Mouse (Mus musculus): ENCODE measurements at regions not wholly inside any gene's neighbourhood (a gene's known extent, or its start where the extent isn't known, plus 50 kb on each side); places are given as distances from the start of the nearest gene placed in this dataset.

DNA sequence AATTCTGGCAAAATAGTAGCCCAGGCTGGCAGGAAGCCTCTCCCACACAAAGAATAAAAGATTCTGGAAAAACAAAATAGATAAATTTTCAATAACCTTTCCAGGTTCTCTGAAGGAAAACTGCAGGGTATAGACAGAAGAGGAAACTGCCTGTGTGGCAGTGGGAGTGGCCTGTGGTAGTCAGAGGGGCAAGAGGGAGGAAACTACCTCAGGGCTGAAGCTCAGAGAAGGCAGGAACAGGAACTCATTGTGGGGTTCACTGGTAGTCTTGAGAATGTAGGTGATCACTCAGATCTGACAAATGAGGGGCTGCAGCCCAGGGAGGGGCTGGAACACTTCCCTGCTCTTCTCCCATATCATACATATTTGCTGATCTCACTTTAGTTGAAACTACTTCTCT is 118.0 kb upstream of the Ufm1 start:
- DNase-seq (no peak), ATAC-seq (ENCODE audit: low FRiP score, low TSS enrichment) (no peak)
- Histone ChIP-seq H3K9ac (replicated peaks; ENCODE audit: low read length) (no peak overlapping the region), H3K4me2 (ENCODE audit: low read length) (no peak overlapping the region), H3K4me3 (replicated peaks; ENCODE audit: low read depth, low read length) (no peak overlapping the region), H3K27me3 (ENCODE audit: control insufficient read depth, insufficient read depth, low read length) (no peaks in the 10 kb centered on the region), H3K27ac (replicated peaks; ENCODE audit: low read depth, low read length) (no peak overlapping the region), H3K36me3 (ENCODE audit: control insufficient read depth, insufficient read depth, low read length) (no peaks in the 10 kb centered on the region), H3K9me3 (ENCODE audit: control insufficient read depth, low read length) (no peaks in the 10 kb centered on the region), H3K4me1 (ENCODE audit: control insufficient read depth, insufficient read depth, low read length) (no peaks in the 10 kb centered on the region)

DNA sequence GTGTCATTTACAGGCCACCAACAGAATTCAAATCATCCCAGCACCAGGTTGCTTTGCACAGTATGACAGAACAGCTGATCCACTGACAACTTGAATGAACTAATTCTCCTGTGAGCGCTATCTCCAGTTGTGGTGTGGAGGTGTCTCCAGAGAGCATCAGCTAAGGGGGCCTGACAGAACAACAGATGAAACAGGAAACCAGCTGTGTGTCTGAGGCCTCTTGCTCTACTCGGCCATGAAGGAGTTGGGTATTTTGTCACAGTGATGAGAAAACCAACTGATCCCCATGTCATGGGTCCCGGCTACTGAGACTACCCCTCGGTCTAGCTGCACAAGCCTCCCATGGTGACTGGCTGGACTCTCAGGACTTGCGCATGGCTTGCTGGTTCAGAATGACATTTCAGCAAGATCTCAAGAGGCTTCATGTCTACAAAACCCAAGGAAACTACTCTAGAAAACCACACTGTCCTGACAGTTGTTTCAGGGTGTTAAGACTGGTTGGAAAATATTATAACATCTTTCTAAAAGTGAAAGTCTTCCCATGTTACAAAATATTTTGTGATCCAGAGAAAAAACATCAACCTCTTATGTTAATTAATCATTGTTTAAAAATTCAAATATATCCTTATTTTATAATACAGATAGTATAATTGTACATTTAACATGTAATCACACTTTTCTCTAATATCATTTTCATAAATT is 113.9 kb upstream of the Ufm1 start:
- Histone ChIP-seq H3K27ac (replicated peaks; ENCODE audit: low read depth, low read length) (no peak overlapping the region), H3K27me3 (ENCODE audit: control insufficient read depth, insufficient read depth, low read length) (no peaks in the 10 kb centered on the region), H3K4me3 (replicated peaks; ENCODE audit: low read depth, low read length) (no peak overlapping the region), H3K9me3 (ENCODE audit: control insufficient read depth, low read length) (no peaks in the 10 kb centered on the region), H3K9ac (replicated peaks; ENCODE audit: low read length) (no peak overlapping the region), H3K36me3 (ENCODE audit: control insufficient read depth, insufficient read depth, low read length) (no peaks in the 10 kb centered on the region), H3K4me1 (ENCODE audit: control insufficient read depth, insufficient read depth, low read length) (0 out of 2 replicates have a peak, but pooled peaks cover 4% of the 10 kb centered on the region), H3K4me2 (ENCODE audit: low read length) (no peak overlapping the region)
- 78% methylated on average over 5 of the region's 5 CpGs for WGBS
- no peak for ATAC-seq (ENCODE audit: low FRiP score, low TSS enrichment)
- no peak for DNase-seq

DNA sequence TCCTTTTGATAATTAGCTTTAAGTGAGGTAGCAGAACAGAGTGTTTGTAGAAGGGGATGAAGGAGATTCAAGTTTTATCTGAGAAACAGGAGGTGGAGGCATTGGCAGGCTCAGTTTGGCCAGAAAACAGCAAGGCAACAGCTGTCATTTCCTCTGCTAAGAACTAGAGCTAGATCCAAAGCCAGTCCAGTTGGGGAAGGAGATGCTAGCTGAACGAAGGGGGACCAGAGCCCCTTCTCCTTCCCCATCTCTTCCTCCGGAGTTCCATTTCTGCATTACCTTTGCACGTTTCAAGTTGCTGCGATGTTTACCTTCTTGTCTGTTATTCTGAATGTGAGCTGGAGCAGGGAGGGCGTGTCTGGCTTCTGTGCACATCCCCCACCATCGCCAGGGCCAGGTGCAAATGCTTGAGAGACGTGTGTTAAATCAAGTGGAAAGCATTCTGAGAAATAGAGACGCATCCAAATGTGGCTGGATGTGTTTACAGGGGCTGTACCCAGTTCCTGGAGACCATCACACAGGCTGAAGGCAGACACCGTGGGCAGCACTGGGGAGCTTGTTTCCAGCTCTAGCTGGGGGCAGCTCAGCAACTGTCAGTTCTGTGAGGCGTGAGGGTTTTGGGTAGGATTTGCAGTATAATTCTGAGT is 111.4 kb upstream of the Ufm1 start:
- ATAC-seq (ENCODE audit: low FRiP score, low TSS enrichment) (no peak), DNase-seq (peak; percentile 9)
- 42% methylated on average over 10 of the region's 10 CpGs for WGBS
- Histone ChIP-seq H3K9ac (replicated peaks; ENCODE audit: low read length) (no peak overlapping the region), H3K27ac (replicated peaks; ENCODE audit: low read depth, low read length) (no peak overlapping the region), H3K27me3 (ENCODE audit: control insufficient read depth, insufficient read depth, low read length) (no peaks in the 10 kb centered on the region), H3K4me2 (ENCODE audit: low read length) (no peak overlapping the region), H3K9me3 (ENCODE audit: control insufficient read depth, low read length) (no peaks in the 10 kb centered on the region), H3K4me1 (ENCODE audit: control insufficient read depth, insufficient read depth, low read length) (0 out of 2 replicates have a peak, but pooled peaks cover 4% of the 10 kb centered on the region), H3K4me3 (replicated peaks; ENCODE audit: low read depth, low read length) (no peak overlapping the region), H3K36me3 (ENCODE audit: control insufficient read depth, insufficient read depth, low read length) (no peaks in the 10 kb centered on the region)

DNA sequence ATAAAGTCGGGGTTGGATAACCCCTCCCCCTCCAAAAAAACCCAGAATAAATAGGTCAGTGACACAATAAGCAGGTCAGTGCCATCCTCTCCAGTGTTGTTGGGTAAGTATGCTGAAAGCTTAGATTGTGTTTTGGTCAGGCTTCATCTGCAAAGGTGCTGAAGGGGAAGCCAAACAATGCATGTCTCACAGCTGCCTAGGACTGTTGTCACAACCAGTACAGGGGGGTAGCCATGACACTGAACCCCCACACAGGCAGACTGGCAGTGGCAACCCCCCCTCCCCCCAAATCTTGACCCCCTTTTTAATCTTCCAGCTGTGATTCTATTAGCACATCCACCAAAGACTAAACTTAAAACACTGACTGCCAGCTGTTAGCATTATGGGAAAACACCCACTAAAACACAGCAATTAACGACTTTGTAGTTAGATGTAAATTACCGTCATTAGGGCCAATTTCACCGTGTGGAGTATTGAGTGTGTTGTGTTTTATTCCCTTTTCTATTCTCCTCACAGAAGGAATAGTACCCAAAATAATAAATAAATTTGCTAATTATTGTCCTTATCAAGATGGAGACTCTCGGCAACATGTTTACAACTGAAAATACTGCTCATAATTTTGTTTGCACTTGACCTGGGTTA is 105.5 kb upstream of the Ufm1 start:
- Histone ChIP-seq H3K27me3 (ENCODE audit: control insufficient read depth, insufficient read depth, low read length) (no peaks in the 10 kb centered on the region), H3K4me2 (ENCODE audit: low read length) (no peak overlapping the region), H3K27ac (replicated peaks; ENCODE audit: low read depth, low read length) (no peak overlapping the region), H3K9me3 (ENCODE audit: control insufficient read depth, low read length) (no peaks in the 10 kb centered on the region), H3K4me1 (ENCODE audit: control insufficient read depth, insufficient read depth, low read length) (no peaks in the 10 kb centered on the region), H3K9ac (replicated peaks; ENCODE audit: low read length) (no peak overlapping the region), H3K36me3 (ENCODE audit: control insufficient read depth, insufficient read depth, low read length) (no peaks in the 10 kb centered on the region), H3K4me3 (replicated peaks; ENCODE audit: low read depth, low read length) (no peak overlapping the region)
- 77% methylated on average over 5 of the region's 5 CpGs for WGBS
- ATAC-seq (ENCODE audit: low FRiP score, low TSS enrichment) (no peak), DNase-seq (no peak)

DNA sequence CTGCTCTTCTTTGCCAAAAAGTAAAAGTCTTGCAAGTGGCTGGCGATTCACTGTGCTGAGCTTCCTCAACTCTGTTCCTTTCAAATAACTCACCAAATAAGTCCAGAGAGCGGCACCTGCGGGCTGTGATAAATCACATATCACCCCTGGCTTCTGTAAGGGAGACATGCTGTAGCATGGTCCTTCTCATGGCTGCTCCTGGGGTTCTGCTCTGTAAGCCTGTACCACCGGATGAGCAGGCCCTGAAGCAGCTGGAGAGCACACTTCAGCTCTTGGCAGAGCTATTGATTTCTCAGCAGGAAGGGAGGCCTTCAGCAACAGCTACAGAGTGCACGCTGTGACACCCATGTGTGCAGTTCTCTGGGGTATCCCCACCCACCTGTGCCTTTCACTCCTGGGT is 101.5 kb upstream of the Ufm1 start:
- H3K9ac ChIP-seq (replicated peaks; ENCODE audit: low read length) = no peak overlapping the region
- H3K27ac ChIP-seq (replicated peaks; ENCODE audit: low read depth, low read length) = no peak overlapping the region
- H3K4me1 ChIP-seq (ENCODE audit: control insufficient read depth, insufficient read depth, low read length) = no peaks in the 10 kb centered on the region
- H3K9me3 ChIP-seq (ENCODE audit: control insufficient read depth, low read length) = no peaks in the 10 kb centered on the region
- WGBS = 74% methylated on average over 5 of the region's 5 CpGs
- DNase-seq (no peak), ATAC-seq (ENCODE audit: low FRiP score, low TSS enrichment) (no peak)
- H3K36me3 ChIP-seq (ENCODE audit: control insufficient read depth, insufficient read depth, low read length) = no peaks in the 10 kb centered on the region
- H3K4me2 ChIP-seq (ENCODE audit: low read length) = no peak overlapping the region
- no peaks in the 10 kb centered on the region for H3K27me3 ChIP-seq (ENCODE audit: control insufficient read depth, insufficient read depth, low read length)
- no peak overlapping the region for H3K4me3 ChIP-seq (replicated peaks; ENCODE audit: low read depth, low read length)

DNA sequence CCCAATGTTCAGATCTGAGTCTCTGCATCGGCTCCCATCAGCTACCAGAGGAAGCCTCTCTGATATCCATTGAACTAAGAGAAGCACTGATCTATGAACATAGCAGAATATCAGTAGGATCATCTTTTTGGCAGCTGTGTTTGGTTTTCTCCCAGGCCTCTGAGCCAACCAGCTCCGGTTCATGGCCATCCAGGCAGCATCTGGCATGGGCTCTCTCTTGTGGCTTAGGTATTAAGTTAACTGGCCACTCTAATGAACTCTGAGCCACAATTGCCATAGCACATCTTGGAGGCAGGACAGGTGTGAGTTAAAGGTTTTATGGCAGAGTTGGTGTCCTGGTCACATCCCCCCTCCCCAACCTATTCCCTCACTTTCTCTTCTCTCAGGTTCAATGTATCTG is 90.2 kb upstream of the Ufm1 start:
- Histone ChIP-seq H3K36me3 (ENCODE audit: control insufficient read depth, insufficient read depth, low read length) (no peaks in the 10 kb centered on the region), H3K27ac (replicated peaks; ENCODE audit: low read depth, low read length) (no peak overlapping the region), H3K27me3 (ENCODE audit: control insufficient read depth, insufficient read depth, low read length) (no peaks in the 10 kb centered on the region), H3K4me3 (replicated peaks; ENCODE audit: low read depth, low read length) (no peak overlapping the region), H3K4me1 (ENCODE audit: control insufficient read depth, insufficient read depth, low read length) (no peaks in the 10 kb centered on the region), H3K9me3 (ENCODE audit: control insufficient read depth, low read length) (no peaks in the 10 kb centered on the region), H3K9ac (replicated peaks; ENCODE audit: low read length) (no peak overlapping the region), H3K4me2 (ENCODE audit: low read length) (no peak overlapping the region)
- ATAC-seq (ENCODE audit: low FRiP score, low TSS enrichment) = no peak
- no peak for DNase-seq
- WGBS = 95% methylated on average over 2 of the region's 2 CpGs

DNA sequence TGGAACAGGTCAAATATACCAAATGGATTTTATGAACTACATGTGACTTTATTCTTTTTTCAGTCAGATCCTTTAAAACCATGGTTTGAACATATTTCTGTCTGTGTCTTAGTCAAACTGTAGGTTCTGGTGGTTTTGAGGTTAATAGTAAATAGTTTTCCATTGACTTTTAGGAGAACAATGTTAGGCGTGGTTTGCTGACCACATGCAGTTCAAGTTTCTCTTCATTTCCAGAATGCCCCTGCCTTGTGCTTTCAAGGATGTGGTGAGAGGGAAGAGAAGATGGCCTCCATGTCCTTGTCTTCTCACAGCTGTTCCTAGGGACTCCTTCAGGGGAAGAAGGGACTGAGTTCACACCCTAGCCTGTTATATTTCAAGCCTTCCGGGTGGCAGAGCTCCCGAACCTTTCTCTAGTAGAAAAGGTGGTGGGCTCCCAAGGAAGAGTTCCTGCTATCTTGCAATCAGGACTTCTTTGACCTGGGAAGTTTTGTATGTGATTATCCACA is 76.1 kb upstream of the Ufm1 start:
- no peak for ATAC-seq (ENCODE audit: low FRiP score, low TSS enrichment)
- H3K4me2 ChIP-seq (ENCODE audit: low read length) = no peak overlapping the region
- no peaks in the 10 kb centered on the region for H3K36me3 ChIP-seq (ENCODE audit: control insufficient read depth, insufficient read depth, low read length)
- H3K4me1 ChIP-seq (ENCODE audit: control insufficient read depth, insufficient read depth, low read length) = no peaks in the 10 kb centered on the region
- DNase-seq = no peak
- WGBS = 94% methylated on average over 3 of the region's 3 CpGs
- H3K27me3 ChIP-seq (ENCODE audit: control insufficient read depth, insufficient read depth, low read length) = no peaks in the 10 kb centered on the region
- H3K4me3 ChIP-seq (replicated peaks; ENCODE audit: low read depth, low read length) = no peak overlapping the region
- H3K27ac ChIP-seq (replicated peaks; ENCODE audit: low read depth, low read length) = no peak overlapping the region
- H3K9me3 ChIP-seq (ENCODE audit: control insufficient read depth, low read length) = no peaks in the 10 kb centered on the region
- H3K9ac ChIP-seq (replicated peaks; ENCODE audit: low read length) = no peak overlapping the region

DNA sequence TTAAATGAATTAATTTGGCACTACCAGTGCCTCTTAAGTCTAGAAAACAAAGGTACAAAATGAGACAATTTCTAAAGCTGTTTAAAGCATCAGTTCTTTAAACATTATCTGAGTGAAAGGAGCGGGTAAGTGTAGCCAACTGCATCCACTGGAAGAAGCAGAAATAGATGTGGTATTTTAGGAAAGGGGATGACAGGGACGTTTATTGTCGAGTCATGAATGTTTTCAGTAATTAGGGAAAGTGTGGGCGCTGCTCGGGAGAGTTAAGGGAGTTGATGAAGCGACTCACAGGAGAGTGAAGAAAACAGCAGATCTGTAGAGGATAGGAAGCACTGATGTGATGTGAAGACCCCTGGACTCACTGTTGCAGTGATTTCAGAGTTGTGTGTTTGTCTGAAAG is 68.1 kb upstream of the Ufm1 start:
- WGBS = 89% methylated on average over 6 of the region's 6 CpGs
- ATAC-seq (ENCODE audit: low FRiP score, low TSS enrichment) (no peak), DNase-seq (no peak)
- Histone ChIP-seq H3K9me3 (ENCODE audit: control insufficient read depth, low read length) (no peaks in the 10 kb centered on the region), H3K27me3 (ENCODE audit: control insufficient read depth, insufficient read depth, low read length) (no peaks in the 10 kb centered on the region), H3K9ac (replicated peaks; ENCODE audit: low read length) (no peak overlapping the region), H3K27ac (replicated peaks; ENCODE audit: low read depth, low read length) (no peak overlapping the region), H3K4me1 (ENCODE audit: control insufficient read depth, insufficient read depth, low read length) (no peaks in the 10 kb centered on the region), H3K4me3 (replicated peaks; ENCODE audit: low read depth, low read length) (no peak overlapping the region), H3K36me3 (ENCODE audit: control insufficient read depth, insufficient read depth, low read length) (no peaks in the 10 kb centered on the region), H3K4me2 (ENCODE audit: low read length) (no peak overlapping the region)

DNA sequence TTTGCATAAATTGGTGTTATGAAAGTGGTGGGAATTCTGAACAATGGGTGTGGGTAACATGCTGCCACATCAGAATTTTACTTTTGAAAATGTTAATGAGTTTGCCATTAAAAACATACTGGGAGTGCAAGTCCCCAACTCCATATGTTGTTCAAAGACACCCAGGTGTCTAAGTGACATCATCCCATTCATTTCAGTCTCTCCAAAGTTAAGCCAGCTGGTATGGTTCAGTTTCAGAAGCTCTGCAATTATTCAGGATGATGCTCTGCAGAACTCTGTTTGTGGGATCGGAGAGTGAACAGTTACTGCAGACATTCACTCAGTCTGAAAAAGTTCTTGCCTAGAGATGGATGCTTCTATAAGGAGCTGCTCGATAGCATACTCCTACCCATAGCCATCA is 56.3 kb upstream of the Ufm1 start:
- WGBS = 98% methylated on average over 2 of the region's 2 CpGs
- Histone ChIP-seq H3K9me3 (ENCODE audit: control insufficient read depth, low read length) (no peaks in the 10 kb centered on the region), H3K4me2 (ENCODE audit: low read length) (no peak overlapping the region), H3K4me1 (ENCODE audit: control insufficient read depth, insufficient read depth, low read length) (no peaks in the 10 kb centered on the region), H3K9ac (replicated peaks; ENCODE audit: low read length) (no peak overlapping the region), H3K36me3 (ENCODE audit: control insufficient read depth, insufficient read depth, low read length) (no peaks in the 10 kb centered on the region), H3K27me3 (ENCODE audit: control insufficient read depth, insufficient read depth, low read length) (no peaks in the 10 kb centered on the region), H3K27ac (replicated peaks; ENCODE audit: low read depth, low read length) (no peak overlapping the region), H3K4me3 (replicated peaks; ENCODE audit: low read depth, low read length) (no peak overlapping the region)
- DNase-seq (no peak), ATAC-seq (ENCODE audit: low FRiP score, low TSS enrichment) (no peak)
